Mouse (Mus musculus) MEL (cell line): ENCODE data around the gene Pdzd2. TPM values are rescaled to one million over a fixed set of nuclear protein-coding genes. Genes with fewer than 3 reads are reported as not detected.

Experiments
- DNase-seq: peaks from one replicate; pipeline ENCODE4 v3.0.0; 2011; ENCODE audit warnings: low read depth, low spot score
- H3K27ac ChIP-seq: 2 replicates; pipeline ENCODE4 v1.5.1; 2012; ENCODE audit warnings: low read depth, mild to moderate bottlenecking, control low read depth, low read length, moderate library complexity; ENCODE audit not compliant: control insufficient read depth
- H3K27me3 ChIP-seq, 2 experiments: fragments of 150-350 bp in 1 of 2; sonication (generic) in 1 of 2; 2 replicates each; pipeline ENCODE4 v1.6.1; 2012; ENCODE audit warnings: low read length in 2 of 2, mild to moderate bottlenecking in 2 of 2, improper control_type of control experiment in 1 of 2, moderate library complexity in 1 of 2; ENCODE audit not compliant: insufficient read depth in 2 of 2, control insufficient read depth in 1 of 2
- H3K36me3 ChIP-seq, 2 experiments: 2 replicates each; pipeline ENCODE4 v1.6.1; 2012 to 2014; ENCODE audit warnings: low read length in 2 of 2, improper control_type of control experiment in 1 of 2, inconsistent platforms in 1 of 2, mild to moderate bottlenecking in 1 of 2; ENCODE audit not compliant: insufficient read depth in 2 of 2, control insufficient read depth in 1 of 2
- H3K4me1 ChIP-seq, 2 experiments: fragments of 150-350 bp in 1 of 2; sonication (generic) in 1 of 2; 2 replicates each; pipeline ENCODE4 v1.6.1; 2012; ENCODE audit warnings: low read length in 2 of 2, improper control_type of control experiment in 1 of 2, mild to moderate bottlenecking in 1 of 2; ENCODE audit not compliant: insufficient read depth in 2 of 2, control insufficient read depth in 1 of 2
- H3K4me3 ChIP-seq, 2 experiments: fragments of 150-350 bp in 1 of 2; sonication (generic) in 1 of 2; 2 replicates each; pipeline ENCODE4 v1.5.1; 2012; ENCODE audit warnings: low read depth in 2 of 2, low read length in 2 of 2, mild to moderate bottlenecking in 2 of 2, moderate library complexity in 2 of 2, control low read depth in 1 of 2, improper control_type of control experiment in 1 of 2; ENCODE audit not compliant: control insufficient read depth in 1 of 2, insufficient read depth in 1 of 2
- H3K79me2 ChIP-seq: 2 replicates; pipeline ENCODE4 v1.6.1; 2012; ENCODE audit warnings: mild to moderate bottlenecking, low read length, moderate library complexity; ENCODE audit not compliant: control insufficient read depth, poor library complexity, insufficient read depth
- H3K9ac ChIP-seq: 2 replicates; pipeline ENCODE4 v1.6.1; 2012; ENCODE audit warnings: low read depth, mild to moderate bottlenecking, control low read depth, low read length, moderate library complexity; ENCODE audit not compliant: control insufficient read depth, poor library complexity, severe bottlenecking
- H3K9me3 ChIP-seq: fragments of 150-350 bp; sonication (generic); replicated peaks from 2 replicates; pipeline ENCODE4 v1.6.1; 2012; ENCODE audit warnings: mild to moderate bottlenecking, low read length, improper control_type of control experiment, moderate library complexity; ENCODE audit not compliant: insufficient read depth
- BHLHE40 ChIP-seq: IDR thresholded peaks from 2 replicates; pipeline ENCODE4 v1.6.1; 2012; ENCODE audit warnings: low read depth, mild to moderate bottlenecking, inconsistent platforms, low read length, improper control_type of control experiment, borderline replicate concordance
- CHD1 ChIP-seq: IDR thresholded peaks from 2 replicates; pipeline ENCODE4 v1.6.1; 2012; ENCODE audit warnings: low read depth, mild to moderate bottlenecking, inconsistent platforms, low read length, improper control_type of control experiment
- CHD2 ChIP-seq: IDR thresholded peaks from 2 replicates; pipeline ENCODE4 v1.6.1; 2011; ENCODE audit warnings: low read length, improper control_type of control experiment
- CTCF ChIP-seq, 3 experiments: IDR thresholded peaks in 2 of 3; conservative IDR thresholded peaks in 1 of 3; 2 replicates each; pipeline ENCODE4 v1.5.1; 2011 to 2012; ENCODE audit warnings: low read length in 3 of 3, low read depth in 2 of 3, mild to moderate bottlenecking in 2 of 3, improper control_type of control experiment in 1 of 3, inconsistent platforms in 1 of 3, mixed read lengths in 1 of 3, moderate library complexity in 1 of 3; ENCODE audit not compliant: control insufficient read depth in 1 of 3, insufficient read depth in 1 of 3, poor library complexity in 1 of 3, severe bottlenecking in 1 of 3
- E2F4 ChIP-seq: IDR thresholded peaks from 2 replicates; pipeline ENCODE4 v1.6.1; 2011; ENCODE audit warnings: low read depth, low read length, improper control_type of control experiment, borderline replicate concordance
- ELF1 ChIP-seq: IDR thresholded peaks from 2 replicates; pipeline ENCODE4 v1.6.1; 2014; ENCODE audit warnings: low read depth, mild to moderate bottlenecking, inconsistent platforms, low read length, improper control_type of control experiment, moderate library complexity
- EP300 ChIP-seq, 2 experiments: IDR thresholded peaks; 2 replicates each; pipeline ENCODE4 v1.6.1; 2011; ENCODE audit warnings: improper control_type of control experiment in 2 of 2, low read length in 2 of 2, low read depth in 1 of 2, mild to moderate bottlenecking in 1 of 2
- ETS1 ChIP-seq: IDR thresholded peaks from 2 replicates; pipeline ENCODE4 v1.6.1; 2012; ENCODE audit warnings: low read depth, mild to moderate bottlenecking, inconsistent platforms, low read length, improper control_type of control experiment, moderate library complexity
- GABPA ChIP-seq: IDR thresholded peaks from 2 replicates; pipeline ENCODE4 v1.6.1; 2012; ENCODE audit warnings: low read depth, mild to moderate bottlenecking, inconsistent platforms, low read length, improper control_type of control experiment, moderate library complexity
- GATA1 ChIP-seq: IDR thresholded peaks from 2 replicates; pipeline ENCODE4 v1.6.1; 2011; ENCODE audit warnings: low read depth, low read length, improper control_type of control experiment
- HCFC1 ChIP-seq: IDR thresholded peaks from 2 replicates; pipeline ENCODE4 v1.6.1; 2012; ENCODE audit warnings: low read depth, mild to moderate bottlenecking, inconsistent platforms, low read length, improper control_type of control experiment, moderate library complexity
- JUND ChIP-seq: IDR thresholded peaks from 2 replicates; pipeline ENCODE4 v1.6.1; 2011; ENCODE audit warnings: low read depth, mild to moderate bottlenecking, improper control_type of control experiment, low read length
- KAT2A ChIP-seq: conservative IDR thresholded peaks from 2 replicates; pipeline ENCODE4 v1.6.1; 2012; ENCODE audit warnings: low read depth, low read length, improper control_type of control experiment, inconsistent platforms
- MAX ChIP-seq: IDR thresholded peaks from 2 replicates; pipeline ENCODE4 v1.6.1; 2011; ENCODE audit warnings: low read length, improper control_type of control experiment
- MXI1 ChIP-seq: IDR thresholded peaks from 2 replicates; pipeline ENCODE4 v1.6.1; 2011; ENCODE audit warnings: mild to moderate bottlenecking, low read depth, low read length, improper control_type of control experiment
- MYB ChIP-seq: IDR thresholded peaks from 2 replicates; pipeline ENCODE4 v1.6.1; 2011; ENCODE audit warnings: mild to moderate bottlenecking, low read depth, low read length, improper control_type of control experiment
- NRF1 ChIP-seq: IDR thresholded peaks from 2 replicates; pipeline ENCODE4 v1.6.1; 2014; ENCODE audit warnings: low read depth, mild to moderate bottlenecking, inconsistent platforms, low read length, improper control_type of control experiment, moderate library complexity; ENCODE audit not compliant: poor library complexity, insufficient read depth, severe bottlenecking
- POLR2AphosphoS2 ChIP-seq: IDR thresholded peaks from 2 replicates; pipeline ENCODE4 v1.6.1; 2011; ENCODE audit warnings: low read length, improper control_type of control experiment
- RAD21 ChIP-seq: IDR thresholded peaks from 2 replicates; pipeline ENCODE4 v1.6.1; 2011; ENCODE audit warnings: mild to moderate bottlenecking, low read depth, low read length, improper control_type of control experiment
- RCOR1 ChIP-seq: IDR thresholded peaks from 2 replicates; pipeline ENCODE4 v1.6.1; 2012; ENCODE audit warnings: low read depth, mild to moderate bottlenecking, inconsistent platforms, low read length, improper control_type of control experiment
- SIN3A ChIP-seq: IDR thresholded peaks from 2 replicates; pipeline ENCODE4 v1.6.1; 2012; ENCODE audit warnings: low read length, improper control_type of control experiment, inconsistent platforms
- SMC3 ChIP-seq: IDR thresholded peaks from 2 replicates; pipeline ENCODE4 v1.6.1; 2011; ENCODE audit warnings: low read depth, low read length, improper control_type of control experiment
- TAL1 ChIP-seq: IDR thresholded peaks from 2 replicates; pipeline ENCODE4 v1.6.1; 2012; ENCODE audit warnings: mild to moderate bottlenecking, inconsistent platforms, low read length, moderate library complexity, mixed read lengths
- TBP ChIP-seq: IDR thresholded peaks from 2 replicates; pipeline ENCODE4 v1.8.0; 2011; ENCODE audit warnings: low read depth, low read length, improper control_type of control experiment
- TCF12 ChIP-seq: IDR thresholded peaks from 2 replicates; pipeline ENCODE4 v1.6.1; 2014; ENCODE audit warnings: low read depth, mild to moderate bottlenecking, inconsistent platforms, low read length, improper control_type of control experiment, moderate library complexity
- UBTF ChIP-seq: IDR thresholded peaks from 2 replicates; pipeline ENCODE4 v1.6.1; 2012; ENCODE audit warnings: low read depth, mild to moderate bottlenecking, inconsistent platforms, low read length, improper control_type of control experiment, moderate library complexity, borderline replicate concordance; ENCODE audit not compliant: insufficient read depth
- USF1 ChIP-seq: IDR thresholded peaks from 2 replicates; pipeline ENCODE4 v1.6.1; 2014; ENCODE audit warnings: low read depth, mild to moderate bottlenecking, inconsistent platforms, low read length, improper control_type of control experiment, moderate library complexity
- USF2 ChIP-seq, 2 experiments: IDR thresholded peaks; 2 replicates each; pipeline ENCODE4 v1.6.1; 2011 to 2012; ENCODE audit warnings: improper control_type of control experiment in 2 of 2, low read length in 2 of 2, borderline replicate concordance in 1 of 2, inconsistent platforms in 1 of 2, low read depth in 1 of 2, mild to moderate bottlenecking in 1 of 2; ENCODE audit not compliant: insufficient read depth in 1 of 2
- ZC3H11A ChIP-seq: IDR thresholded peaks from 2 replicates; pipeline ENCODE4 v1.6.1; 2012; ENCODE audit warnings: low read depth, mild to moderate bottlenecking, inconsistent platforms, low read length, improper control_type of control experiment
- ZMIZ1 ChIP-seq: IDR thresholded peaks from 2 replicates; pipeline ENCODE4 v1.6.1; 2012; ENCODE audit warnings: low read depth, mild to moderate bottlenecking, inconsistent platforms, low read length, improper control_type of control experiment, moderate library complexity
- ZNF384 ChIP-seq: IDR thresholded peaks from 2 replicates; pipeline ENCODE4 v1.6.1; 2012; ENCODE audit warnings: low read depth, mild to moderate bottlenecking, inconsistent platforms, low read length, improper control_type of control experiment
- polyA plus RNA-seq, 2 experiments: library from polyadenylated mRNA; stranded (reverse) in 1 of 2; unstranded in 1 of 2; fragments of >175 nt in 1 of 2; fragments of >200 nt in 1 of 2; gene quantifications; 2 replicates each; pipeline versions ENCODE4 v1.2.1 to v1.2.4; 2012; ENCODE audit warnings: low replicate concordance in 2 of 2, low read depth in 1 of 2; ENCODE audit not compliant: insufficient read length in 2 of 2, insufficient read depth in 1 of 2, missing spikeins in 1 of 2
- total RNA-seq: library from RNA; depleted of rRNA; stranded (reverse); fragments of 300-350 nt; gene quantifications from 2 replicates; pipeline ENCODE4 v1.2.3, GENCODE M21; 2012

The Pdzd2 gene
- total and polyA plus RNA-seq, 3 experiments, result 0.15 to 0.33 TPM; not detected in 1

DNA sequence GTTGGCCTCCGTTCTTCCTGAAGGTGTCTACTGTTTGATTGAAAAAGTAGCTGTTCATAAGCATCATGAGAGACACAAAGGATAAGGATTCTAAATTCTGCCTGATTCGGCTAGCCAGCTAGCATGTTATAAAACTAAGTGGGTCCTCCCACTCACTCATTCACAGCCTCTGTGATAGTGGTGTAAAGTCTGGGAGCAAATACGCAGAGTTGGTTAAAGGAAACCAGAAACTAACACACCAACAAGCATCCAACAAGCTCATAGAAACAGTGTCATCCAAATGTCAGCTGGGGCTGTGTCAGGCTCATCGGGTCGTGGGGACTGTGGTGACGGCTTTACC lies 377.1 kb downstream of the Pdzd2 start:
- Histone ChIP-seq H3K9me3 (no peaks in the 10 kb centered on the region), H3K79me2 (no peaks in the 10 kb centered on the region; the same call in 1 of the 2 replicates), H3K9ac (no peak overlapping the region), H3K36me3 (peaks cover 0 to 22% of the 10 kb centered on the region in 2 experiments; a peak in 2 of 4 replicates), H3K27ac (no peak overlapping the region), H3K4me3 (no peak overlapping the region), H3K4me1 (peaks cover 12 to 30% of the 10 kb centered on the region in 2 experiments), H3K27me3 (no peaks in the 10 kb centered on the region)
- TF ChIP-seq E2F4 (no peak), BHLHE40 (no peak), TCF12 (no peak), EP300 (IDR thresholded peaks at IDR 0.05; ENCODE audit: low read depth in 1 of 2, low read length in 2 of 2) (no peak), RAD21 (no peak), ETS1 (no peak), CHD1 (no peak), ELF1 (no peak), SMC3 (no peak), POLR2AphosphoS2 (no peak), NRF1 (no peak), GABPA (no peak), USF2 (IDR thresholded peaks at IDR 0.05; ENCODE audit: borderline replicate concordance in 1 of 2, insufficient read depth in 1 of 2, low read depth in 1 of 2, low read length in 2 of 2) (no peak), RCOR1 (no peak), TBP (no peak), SIN3A (no peak), KAT2A (no peak), ZC3H11A (no peak), HCFC1 (no peak), ZNF384 (no peak)
- no peak for DNase-seq

DNA sequence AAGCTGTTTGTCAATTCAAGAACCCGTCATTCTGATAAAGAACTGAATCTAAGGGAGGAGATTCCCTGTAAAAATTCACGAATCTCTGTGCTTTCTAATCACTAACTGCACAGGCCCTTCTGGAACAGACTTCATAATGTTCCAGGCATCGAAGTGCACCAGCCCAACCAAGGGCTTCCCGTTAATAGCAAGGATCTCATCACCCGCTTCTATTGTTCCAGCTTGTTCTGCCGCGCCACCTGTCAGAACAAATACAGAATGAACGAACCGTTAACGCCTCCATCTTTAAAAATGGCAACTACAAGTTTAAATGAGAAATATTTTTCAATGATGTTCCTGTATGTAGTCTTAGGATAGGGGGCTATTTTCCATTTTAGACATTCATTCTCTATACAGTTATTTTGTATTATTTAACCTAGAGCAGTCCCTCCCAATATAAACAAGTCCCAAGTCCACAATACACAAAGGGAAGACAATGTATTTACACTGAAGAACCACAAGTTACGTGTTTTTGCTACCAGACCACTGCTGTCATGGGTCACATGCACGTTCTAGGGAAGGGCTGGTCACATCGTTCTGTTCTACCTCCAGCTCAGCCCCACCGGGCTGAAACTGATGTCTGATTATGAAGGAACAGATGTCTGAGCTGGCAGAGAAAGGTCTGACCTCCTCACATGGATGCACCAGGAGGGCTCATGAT lies 377.6 kb downstream of the Pdzd2 start:
- no peaks in the 10 kb centered on the region; the same call in 1 of the 2 replicates for H3K79me2 ChIP-seq
- no peaks in the 10 kb centered on the region for H3K9me3 ChIP-seq
- H3K9ac ChIP-seq, result no peak overlapping the region
- H3K4me1 ChIP-seq, result peaks cover 14 to 29% of the 10 kb centered on the region in 2 experiments
- H3K27me3 ChIP-seq, result no peaks in the 10 kb centered on the region
- H3K4me3 ChIP-seq, result no peak overlapping the region
- TF ChIP-seq ETS1, result no peak
- TF ChIP-seq CHD2, result no peak
- no peak for TF ChIP-seq MYB
- TF ChIP-seq MAX, result no peak
- no peak for TF ChIP-seq UBTF
- TF ChIP-seq TAL1, result no peak
- TF ChIP-seq CTCF (IDR thresholded peaks at IDR 0.05 in 2 of 3, conservative IDR thresholded peaks at IDR 0.05 in 1 of 3; ENCODE audit: control insufficient read depth in 1 of 3, insufficient read depth in 1 of 3, low read depth in 2 of 3, low read length in 3 of 3, poor library complexity in 1 of 3, severe bottlenecking in 1 of 3), result no peak
- no peak for TF ChIP-seq TCF12
- TF ChIP-seq ZMIZ1, result no peak
- no peak for TF ChIP-seq GATA1
- TF ChIP-seq USF2 (IDR thresholded peaks at IDR 0.05; ENCODE audit: borderline replicate concordance in 1 of 2, insufficient read depth in 1 of 2, low read depth in 1 of 2, low read length in 2 of 2), result no peak
- no peak for TF ChIP-seq RAD21
- no peak for TF ChIP-seq USF1
- no peak for TF ChIP-seq SMC3
- TF ChIP-seq MXI1, result no peak
- no peak for TF ChIP-seq EP300 (IDR thresholded peaks at IDR 0.05; ENCODE audit: low read depth in 1 of 2, low read length in 2 of 2)
- TF ChIP-seq ZC3H11A, result no peak
- TF ChIP-seq TBP, result no peak
- no peak for TF ChIP-seq JUND
- DNase-seq, result no peak
- peaks cover 0 to 24% of the 10 kb centered on the region in 2 experiments; a peak in 2 of 4 replicates for H3K36me3 ChIP-seq
- H3K27ac ChIP-seq, result no peak overlapping the region
